Mouse (Mus musculus): ENCODE results near the gene Vti1b. TPM values are rescaled to one million over a fixed set of nuclear protein-coding genes. Genes with fewer than 3 reads are reported as not detected.
"Not testable (repeated sequence)": the region's sequence is repeated elsewhere in the genome, so short reads cannot be mapped to it uniquely, and the experiment has no call there.

The Vti1b gene
- polyA plus RNA-seq, 1 experiment from 2014 or later, result 174 TPM

DNA sequence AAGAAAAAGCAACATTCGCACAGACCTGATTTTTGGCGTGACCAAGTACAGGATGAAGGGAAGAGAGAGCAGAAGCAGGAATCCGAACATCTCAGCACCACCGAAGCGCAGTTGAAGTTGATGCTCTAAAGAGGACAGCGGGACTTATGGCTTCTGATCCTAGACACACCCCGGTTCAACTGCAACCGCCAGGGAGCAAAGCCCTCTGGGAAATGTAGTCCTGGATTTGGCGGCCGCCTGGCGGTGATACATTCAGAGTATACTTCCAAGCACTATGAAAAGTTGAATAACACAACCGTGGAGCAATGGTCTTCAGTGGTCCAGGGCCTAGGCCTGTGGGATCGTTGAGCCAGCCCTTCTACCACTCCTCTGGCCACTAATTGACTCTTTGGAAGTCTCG lies 19.2 kb upstream of the Vti1b start:
- 6% methylated on average over 14 of the region's 14 CpGs for WGBS
- H3K4me3 ChIP-seq (replicated peaks; ENCODE audit: low read depth, low read length), result peak overlapping the region; percentile 66
- peaks cover 10% of the 10 kb centered on the region for H3K4me1 ChIP-seq (ENCODE audit: control insufficient read depth, insufficient read depth, low read length)
- ATAC-seq (ENCODE audit: low FRiP score, low TSS enrichment) (peak; percentile 83), DNase-seq (peak; percentile 94)
- peak overlapping the region; percentile 87 for H3K4me2 ChIP-seq (ENCODE audit: low read length)
- H3K9ac ChIP-seq (replicated peaks; ENCODE audit: low read length), result peak overlapping the region; percentile 65
- H3K27me3 ChIP-seq (ENCODE audit: control insufficient read depth, insufficient read depth, low read length), result no peaks in the 10 kb centered on the region
- no peaks in the 10 kb centered on the region for H3K9me3 ChIP-seq (ENCODE audit: control insufficient read depth, low read length)
- peak overlapping the region; percentile 55 for H3K27ac ChIP-seq (replicated peaks; ENCODE audit: low read depth, low read length)
- H3K36me3 ChIP-seq (ENCODE audit: control insufficient read depth, insufficient read depth, low read length), result peaks cover 18% of the 10 kb centered on the region

DNA sequence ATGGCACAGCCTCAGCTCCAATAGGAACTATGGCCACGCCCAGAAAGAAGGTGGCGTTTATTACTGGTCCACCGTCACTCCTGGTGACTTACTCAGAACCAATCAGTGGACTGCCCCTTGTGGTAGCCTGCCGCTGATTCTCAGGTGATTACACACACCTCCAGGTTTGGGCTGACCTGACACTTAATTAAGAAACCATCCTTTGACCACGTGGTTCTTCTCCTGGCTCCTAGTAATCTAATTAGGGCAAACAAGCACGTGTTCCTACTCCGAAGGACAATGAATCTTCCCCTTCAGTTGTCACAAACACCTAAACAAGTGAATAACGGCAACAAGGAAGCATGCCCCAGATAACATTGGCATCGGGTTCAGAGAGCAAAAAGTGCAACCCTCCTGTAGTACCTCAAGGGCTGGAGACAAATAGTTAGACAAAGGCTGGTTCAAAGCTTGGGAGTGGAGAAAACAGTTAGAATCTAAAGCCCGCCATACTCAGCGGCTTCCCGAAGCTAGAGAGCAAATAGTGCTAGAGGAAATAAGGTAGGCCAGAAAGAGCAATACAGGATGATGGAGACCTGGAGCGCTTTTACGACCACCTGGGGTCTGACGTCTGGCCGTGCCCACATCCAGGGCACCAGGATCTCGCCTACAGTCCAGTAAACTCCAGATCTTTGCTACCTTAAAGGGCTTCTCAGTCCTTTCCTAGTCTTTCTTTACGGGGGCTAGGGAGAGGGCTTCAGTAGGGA lies 18.6 kb upstream of the Vti1b start:
- peaks cover 10% of the 10 kb centered on the region for H3K4me1 ChIP-seq (ENCODE audit: control insufficient read depth, insufficient read depth, low read length)
- H3K4me2 ChIP-seq (ENCODE audit: low read length), result peak overlapping the region; percentile 87
- H3K9ac ChIP-seq (replicated peaks; ENCODE audit: low read length), result peak overlapping the region; percentile 65
- H3K27ac ChIP-seq (replicated peaks; ENCODE audit: low read depth, low read length), result peak overlapping the region; percentile 55
- peak; percentile 93 for ATAC-seq (ENCODE audit: low FRiP score, low TSS enrichment)
- H3K4me3 ChIP-seq (replicated peaks; ENCODE audit: low read depth, low read length), result peak overlapping the region; percentile 66
- under 1% methylated on average over 18 of the region's 18 CpGs for WGBS
- no peaks in the 10 kb centered on the region for H3K9me3 ChIP-seq (ENCODE audit: control insufficient read depth, low read length)
- peaks cover 24% of the 10 kb centered on the region for H3K36me3 ChIP-seq (ENCODE audit: control insufficient read depth, insufficient read depth, low read length)
- DNase-seq, result peak; percentile 91
- H3K27me3 ChIP-seq (ENCODE audit: control insufficient read depth, insufficient read depth, low read length), result no peaks in the 10 kb centered on the region

DNA sequence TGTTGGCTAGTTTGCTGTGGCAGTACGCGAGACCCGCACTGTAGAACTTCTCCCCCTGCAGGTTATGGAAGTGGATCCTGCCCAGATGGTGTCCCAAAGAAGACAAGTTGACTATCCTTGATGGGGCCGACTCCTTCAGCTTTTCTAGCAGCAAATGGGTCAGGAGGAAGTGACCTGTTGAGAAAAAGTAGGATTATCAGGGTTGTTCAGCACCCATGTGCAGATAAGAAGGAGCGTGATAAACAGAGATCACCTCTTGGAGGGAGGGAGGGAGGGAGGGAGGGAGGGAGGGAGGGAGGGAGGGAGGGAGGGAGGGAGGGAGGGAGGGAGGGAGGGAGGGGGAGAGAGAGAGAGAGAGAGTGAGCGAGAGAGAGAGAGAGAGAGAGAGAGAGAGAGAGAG lies 12.7 kb upstream of the Vti1b start:
- H3K4me2 ChIP-seq (ENCODE audit: low read length); H3K9me3 ChIP-seq (ENCODE audit: control insufficient read depth, low read length); H3K9ac ChIP-seq (replicated peaks; ENCODE audit: low read length); H3K4me3 ChIP-seq (replicated peaks; ENCODE audit: low read depth, low read length); H3K27me3 ChIP-seq (ENCODE audit: control insufficient read depth, insufficient read depth, low read length); DNase-seq; ATAC-seq (ENCODE audit: low FRiP score, low TSS enrichment); H3K27ac ChIP-seq (replicated peaks; ENCODE audit: low read depth, low read length); H3K4me1 ChIP-seq (ENCODE audit: control insufficient read depth, insufficient read depth, low read length): not testable (repeated sequence)
- peaks cover 70% of the 10 kb centered on the region for H3K36me3 ChIP-seq (ENCODE audit: control insufficient read depth, insufficient read depth, low read length)
- 96% methylated on average over 5 of the region's 6 CpGs for WGBS

DNA sequence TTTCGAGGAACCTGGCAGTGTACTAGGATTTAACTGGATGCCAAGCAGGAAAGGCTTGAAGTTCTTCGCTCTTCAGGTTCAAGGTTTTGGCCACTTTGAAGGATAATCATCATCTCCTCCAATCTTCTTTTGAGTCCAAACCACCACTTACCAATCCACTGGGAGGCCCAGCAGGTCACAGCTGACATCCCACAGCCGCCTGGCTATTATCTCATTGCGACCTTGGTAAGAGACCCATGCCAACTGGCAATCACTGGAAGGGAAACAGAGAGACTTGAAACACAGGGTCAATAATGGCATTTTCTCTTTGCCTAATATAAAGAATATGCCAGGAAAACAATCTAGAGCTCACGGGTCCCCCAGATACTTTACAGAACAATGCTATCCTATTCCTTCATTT lies 3.5 kb upstream of the Vti1b start:
- ATAC-seq (ENCODE audit: low FRiP score, low TSS enrichment), result no peak
- Histone ChIP-seq H3K36me3 (ENCODE audit: control insufficient read depth, insufficient read depth, low read length) (peaks cover 37% of the 10 kb centered on the region), H3K9me3 (ENCODE audit: control insufficient read depth, low read length) (no peaks in the 10 kb centered on the region), H3K27me3 (ENCODE audit: control insufficient read depth, insufficient read depth, low read length) (no peaks in the 10 kb centered on the region), H3K4me1 (ENCODE audit: control insufficient read depth, insufficient read depth, low read length) (peaks cover 6% of the 10 kb centered on the region), H3K27ac (replicated peaks; ENCODE audit: low read depth, low read length) (no peak overlapping the region), H3K9ac (replicated peaks; ENCODE audit: low read length) (no peak overlapping the region), H3K4me3 (replicated peaks; ENCODE audit: low read depth, low read length) (no peak overlapping the region), H3K4me2 (ENCODE audit: low read length) (no peak overlapping the region)
- DNase-seq, result no peak
- 90% methylated on average over 5 of the region's 5 CpGs for WGBS

DNA sequence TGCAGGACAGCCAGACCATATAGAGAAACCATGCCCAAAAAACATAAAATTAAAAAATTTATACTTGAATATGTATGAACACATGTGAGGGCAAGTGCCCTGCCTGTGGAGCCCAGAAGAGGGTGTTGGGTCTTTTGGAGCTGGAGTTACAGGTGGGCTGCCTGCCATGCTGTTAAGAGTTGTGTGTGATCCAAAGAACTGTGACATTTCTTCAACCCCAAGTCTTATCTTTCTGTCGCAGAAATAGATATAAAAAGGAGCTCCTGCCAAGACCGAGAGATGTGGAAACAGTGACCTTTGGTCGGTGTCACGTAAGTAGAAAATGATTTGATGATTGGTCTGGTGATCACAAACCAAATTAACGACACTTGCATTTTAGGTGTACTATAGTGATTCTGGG lies 1.3 kb upstream of the Vti1b start:
- Histone ChIP-seq H3K36me3 (ENCODE audit: control insufficient read depth, insufficient read depth, low read length) (peaks cover 25% of the 10 kb centered on the region), H3K27me3 (ENCODE audit: control insufficient read depth, insufficient read depth, low read length) (no peaks in the 10 kb centered on the region), H3K9me3 (ENCODE audit: control insufficient read depth, low read length) (no peaks in the 10 kb centered on the region), H3K4me3 (replicated peaks; ENCODE audit: low read depth, low read length) (no peak overlapping the region), H3K9ac (replicated peaks; ENCODE audit: low read length) (no peak overlapping the region), H3K4me2 (ENCODE audit: low read length) (no peak overlapping the region), H3K27ac (replicated peaks; ENCODE audit: low read depth, low read length) (no peak overlapping the region), H3K4me1 (ENCODE audit: control insufficient read depth, insufficient read depth, low read length) (peaks cover 10% of the 10 kb centered on the region)
- no peak for DNase-seq
- no peak for ATAC-seq (ENCODE audit: low FRiP score, low TSS enrichment)
- 87% methylated on average over 5 of the region's 5 CpGs for WGBS

DNA sequence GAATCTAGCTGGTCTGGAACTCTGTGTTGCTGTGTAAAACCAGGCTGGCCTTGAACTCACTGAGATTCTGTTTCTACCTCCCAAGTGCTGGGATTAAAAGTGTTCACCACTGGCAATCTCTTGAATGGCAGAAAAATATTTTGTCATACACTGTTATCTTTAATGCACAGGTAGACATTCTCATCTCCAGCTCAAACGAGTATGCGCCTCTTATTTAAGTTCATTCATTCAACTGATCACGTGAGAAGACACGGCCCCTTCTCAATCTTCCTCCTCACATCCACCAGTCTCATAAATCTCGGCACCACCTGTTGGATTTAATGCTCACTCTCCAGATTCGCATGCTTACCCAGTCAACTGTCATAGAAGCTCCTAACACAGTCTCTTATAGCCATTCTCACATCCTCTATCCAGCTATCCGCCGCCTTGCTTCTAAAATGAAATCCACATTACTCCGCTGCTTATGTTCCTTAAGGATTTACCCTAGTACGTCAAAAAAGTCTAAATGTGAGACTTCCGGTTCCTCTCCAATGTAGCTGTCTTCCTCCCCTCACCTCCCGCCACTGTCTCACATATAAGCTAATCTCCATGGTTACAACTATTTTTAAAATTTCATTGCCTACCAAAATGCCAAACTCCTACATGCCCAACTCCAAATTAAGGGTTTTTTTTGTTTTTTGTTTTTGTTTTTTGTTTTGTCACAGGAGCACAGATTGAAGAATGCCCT lies 1.0 kb downstream of the Vti1b start:
- Histone ChIP-seq H3K36me3 (ENCODE audit: control insufficient read depth, insufficient read depth, low read length) (peaks cover 16% of the 10 kb centered on the region), H3K27me3 (ENCODE audit: control insufficient read depth, insufficient read depth, low read length) (no peaks in the 10 kb centered on the region), H3K9me3 (ENCODE audit: control insufficient read depth, low read length) (no peaks in the 10 kb centered on the region), H3K4me1 (ENCODE audit: control insufficient read depth, insufficient read depth, low read length) (peaks cover 10% of the 10 kb centered on the region), H3K4me2 (ENCODE audit: low read length) (peak overlapping the region; percentile 66), H3K27ac (replicated peaks; ENCODE audit: low read depth, low read length) (peak overlapping the region; percentile 98; the same call in 1 of the 2 replicates), H3K4me3 (replicated peaks; ENCODE audit: low read depth, low read length) (peak overlapping the region; percentile 89), H3K9ac (replicated peaks; ENCODE audit: low read length) (peak overlapping the region; percentile 83)
- ATAC-seq (ENCODE audit: low FRiP score, low TSS enrichment) (no peak), DNase-seq (peak; percentile 26)
- WGBS, result 37% methylated on average over 12 of the region's 12 CpGs

DNA sequence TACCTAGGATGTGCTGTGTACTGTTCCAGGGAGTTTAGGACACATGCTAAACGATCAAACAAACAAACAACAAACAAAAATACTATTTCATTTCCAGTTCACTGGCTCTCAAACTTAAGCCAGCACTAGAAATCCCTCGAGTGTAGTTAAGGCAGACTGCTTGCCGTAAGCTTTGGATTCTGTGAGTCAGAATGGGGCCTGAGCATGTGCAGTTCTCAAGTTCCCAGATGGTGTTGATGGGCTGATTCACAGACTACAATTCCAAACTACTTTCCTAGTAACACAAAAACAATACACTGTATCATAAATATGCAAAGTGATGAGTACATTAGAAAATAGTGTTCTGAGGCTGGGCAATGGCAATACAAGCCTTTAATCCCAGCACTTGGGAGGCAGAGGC lies 2.0 kb downstream of the Vti1b start:
- Histone ChIP-seq H3K9me3 (ENCODE audit: control insufficient read depth, low read length) (no peaks in the 10 kb centered on the region), H3K27ac (replicated peaks; ENCODE audit: low read depth, low read length) (no peak overlapping the region), H3K4me2 (ENCODE audit: low read length) (no peak overlapping the region), H3K36me3 (ENCODE audit: control insufficient read depth, insufficient read depth, low read length) (peaks cover 12% of the 10 kb centered on the region), H3K27me3 (ENCODE audit: control insufficient read depth, insufficient read depth, low read length) (no peaks in the 10 kb centered on the region), H3K4me1 (ENCODE audit: control insufficient read depth, insufficient read depth, low read length) (peaks cover 10% of the 10 kb centered on the region), H3K4me3 (replicated peaks; ENCODE audit: low read depth, low read length) (no peak overlapping the region), H3K9ac (replicated peaks; ENCODE audit: low read length) (no peak overlapping the region)
- DNase-seq (no peak), ATAC-seq (ENCODE audit: low FRiP score, low TSS enrichment) (no peak)
- WGBS, result 83% methylated on average over 3 of the region's 3 CpGs

DNA sequence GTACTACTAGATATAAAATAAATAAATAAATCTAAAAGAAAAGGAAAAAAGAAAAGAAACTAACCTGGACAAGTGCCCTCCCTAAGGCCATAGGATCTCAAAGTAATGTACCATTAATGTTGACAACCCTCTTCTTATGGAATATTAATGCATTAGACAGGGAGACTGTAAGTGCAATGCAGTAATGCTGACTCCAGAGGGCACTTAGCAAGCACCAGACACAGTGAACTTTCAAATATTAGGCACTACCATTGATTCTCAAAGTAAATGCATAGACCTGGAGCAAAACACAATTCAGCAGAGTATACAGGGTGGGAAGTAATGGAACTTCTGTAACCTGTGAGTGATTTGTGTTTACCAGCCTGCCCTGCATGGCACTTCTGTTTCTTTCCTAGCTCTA lies 3.3 kb downstream of the Vti1b start:
- H3K4me1 ChIP-seq (ENCODE audit: control insufficient read depth, insufficient read depth, low read length), result peaks cover 10% of the 10 kb centered on the region
- DNase-seq (peak; percentile 6), ATAC-seq (ENCODE audit: low FRiP score, low TSS enrichment) (no peak)
- H3K4me3 ChIP-seq (replicated peaks; ENCODE audit: low read depth, low read length), result no peak overlapping the region
- no peak overlapping the region for H3K9ac ChIP-seq (replicated peaks; ENCODE audit: low read length)
- H3K27ac ChIP-seq (replicated peaks; ENCODE audit: low read depth, low read length), result no peak overlapping the region
- H3K27me3 ChIP-seq (ENCODE audit: control insufficient read depth, insufficient read depth, low read length), result no peaks in the 10 kb centered on the region
- peaks cover 18% of the 10 kb centered on the region for H3K36me3 ChIP-seq (ENCODE audit: control insufficient read depth, insufficient read depth, low read length)
- H3K9me3 ChIP-seq (ENCODE audit: control insufficient read depth, low read length), result no peaks in the 10 kb centered on the region
- H3K4me2 ChIP-seq (ENCODE audit: low read length), result no peak overlapping the region

DNA sequence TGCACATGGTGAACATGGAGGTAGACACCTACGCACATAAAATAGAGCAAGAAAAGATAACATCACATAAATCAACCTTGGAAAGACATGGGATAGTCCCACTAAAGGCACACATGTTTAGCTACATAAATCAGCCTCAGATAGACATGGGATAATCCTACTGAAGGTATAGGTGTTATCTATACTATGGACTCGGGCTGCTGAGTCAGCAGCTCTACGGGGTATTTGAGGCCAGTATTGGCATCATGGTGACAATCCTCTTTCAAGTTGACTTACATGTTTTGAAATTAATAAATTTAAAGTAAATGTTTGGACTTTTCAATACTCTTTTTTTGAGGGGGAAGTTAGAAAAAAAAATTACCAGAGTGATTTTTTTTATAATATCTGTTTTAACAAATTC lies 9.6 kb downstream of the Vti1b start:
- no peak overlapping the region for H3K4me2 ChIP-seq (ENCODE audit: low read length)
- no peak for ATAC-seq (ENCODE audit: low FRiP score, low TSS enrichment)
- H3K36me3 ChIP-seq (ENCODE audit: control insufficient read depth, insufficient read depth, low read length), result peaks cover 75% of the 10 kb centered on the region

More for the DNA sequence above, 9.6 kb downstream of the Vti1b start:
- 98% methylated on average over 3 of the region's 3 CpGs for WGBS
- no peak for DNase-seq
- Histone ChIP-seq H3K9me3 (ENCODE audit: control insufficient read depth, low read length) (no peaks in the 10 kb centered on the region), H3K27ac (replicated peaks; ENCODE audit: low read depth, low read length) (no peak overlapping the region), H3K9ac (replicated peaks; ENCODE audit: low read length) (no peak overlapping the region), H3K4me1 (ENCODE audit: control insufficient read depth, insufficient read depth, low read length) (no peaks in the 10 kb centered on the region), H3K4me3 (replicated peaks; ENCODE audit: low read depth, low read length) (no peak overlapping the region), H3K27me3 (ENCODE audit: control insufficient read depth, insufficient read depth, low read length) (no peaks in the 10 kb centered on the region)
